Mouse (Mus musculus): Measurements from ENCODE around the gene Lgalsl. TPM values are rescaled to one million over a fixed set of nuclear protein-coding genes. Genes with fewer than 3 reads are reported as not detected.

The Lgalsl gene
- polyA plus RNA-seq, 1 experiment from 2014 or later: 74.0 TPM

- no peak overlapping the region for H3K4me3 ChIP-seq (ENCODE audit: low read depth, low read length)
- H3K9ac ChIP-seq (ENCODE audit: low read length): no peak overlapping the region
- no peaks in the 10 kb centered on the region for H3K4me1 ChIP-seq (ENCODE audit: control insufficient read depth, insufficient read depth, low read length)
- no peaks in the 10 kb centered on the region for H3K9me3 ChIP-seq (replicated peaks; ENCODE audit: control insufficient read depth, low read length)
- H3K36me3 ChIP-seq (ENCODE audit: control insufficient read depth, insufficient read depth, low read length): no peaks in the 10 kb centered on the region
- DNase-seq (ENCODE audit: low spot score): no peak
- H3K4me2 ChIP-seq (ENCODE audit: low read length): no peak overlapping the region
- no peaks in the 10 kb centered on the region for H3K27me3 ChIP-seq (replicated peaks; ENCODE audit: control insufficient read depth, insufficient read depth, low read length)
- H3K27ac ChIP-seq (ENCODE audit: low read depth, low read length): no peak overlapping the region
- ATAC-seq: no peak
- WGBS: 90% methylated on average over 4 of the region's 4 CpGs
Measured at GRCm38 (mm10) chr11:20780312-20780711, 50.5 kb downstream of the Lgalsl start.

GRCm38 (mm10) chr11:20778861-20779563, 51.8 kb downstream of the Lgalsl start:
- H3K4me1 ChIP-seq (ENCODE audit: control insufficient read depth, insufficient read depth, low read length): no peaks in the 10 kb centered on the region
- 95% methylated on average over 3 of the region's 3 CpGs for WGBS

GRCm38 (mm10) chr11:20778298-20778697, 52.6 kb downstream of the Lgalsl start:
- H3K36me3 ChIP-seq (ENCODE audit: control insufficient read depth, insufficient read depth, low read length): no peaks in the 10 kb centered on the region

More at GRCm38 (mm10) chr11:20778861-20779563, 51.8 kb downstream of the Lgalsl start:
- Histone ChIP-seq H3K27ac (ENCODE audit: low read depth, low read length) (no peak overlapping the region), H3K9me3 (replicated peaks; ENCODE audit: control insufficient read depth, low read length) (no peaks in the 10 kb centered on the region), H3K36me3 (ENCODE audit: control insufficient read depth, insufficient read depth, low read length) (no peaks in the 10 kb centered on the region), H3K27me3 (replicated peaks; ENCODE audit: control insufficient read depth, insufficient read depth, low read length) (no peaks in the 10 kb centered on the region), H3K9ac (ENCODE audit: low read length) (no peak overlapping the region), H3K4me3 (ENCODE audit: low read depth, low read length) (no peak overlapping the region), H3K4me2 (ENCODE audit: low read length) (no peak overlapping the region)
- DNase-seq (ENCODE audit: low spot score): no peak
- no peak for ATAC-seq

GRCm38 (mm10) chr11:20776668-20777067, 54.2 kb downstream of the Lgalsl start:
- ATAC-seq: no peak
- no peaks in the 10 kb centered on the region for H3K27me3 ChIP-seq (replicated peaks; ENCODE audit: control insufficient read depth, insufficient read depth, low read length)
- H3K36me3 ChIP-seq (ENCODE audit: control insufficient read depth, insufficient read depth, low read length): no peaks in the 10 kb centered on the region
- H3K9ac ChIP-seq (ENCODE audit: low read length): no peak overlapping the region
- H3K4me3 ChIP-seq (ENCODE audit: low read depth, low read length): no peak overlapping the region
- H3K9me3 ChIP-seq (replicated peaks; ENCODE audit: control insufficient read depth, low read length): no peaks in the 10 kb centered on the region
- no peak overlapping the region for H3K4me2 ChIP-seq (ENCODE audit: low read length)
- H3K4me1 ChIP-seq (ENCODE audit: control insufficient read depth, insufficient read depth, low read length): no peaks in the 10 kb centered on the region
- DNase-seq (ENCODE audit: low spot score): no peak
- no peak overlapping the region for H3K27ac ChIP-seq (ENCODE audit: low read depth, low read length)

More at GRCm38 (mm10) chr11:20778298-20778697, 52.6 kb downstream of the Lgalsl start:
- Histone ChIP-seq H3K4me3 (ENCODE audit: low read depth, low read length) (no peak overlapping the region), H3K27me3 (replicated peaks; ENCODE audit: control insufficient read depth, insufficient read depth, low read length) (no peaks in the 10 kb centered on the region), H3K4me2 (ENCODE audit: low read length) (no peak overlapping the region), H3K9ac (ENCODE audit: low read length) (no peak overlapping the region), H3K4me1 (ENCODE audit: control insufficient read depth, insufficient read depth, low read length) (no peaks in the 10 kb centered on the region), H3K27ac (ENCODE audit: low read depth, low read length) (no peak overlapping the region), H3K9me3 (replicated peaks; ENCODE audit: control insufficient read depth, low read length) (no peaks in the 10 kb centered on the region)
- ATAC-seq (no peak), DNase-seq (ENCODE audit: low spot score) (no peak)
- WGBS: 64% methylated on average over 1 of the region's 1 CpGs

Other genes with a start within 250 kb of the Lgalsl start
- 34.3 and 38.6 TPM in 2 replicates for gene Aftph, start 89.5 kb downstream of the Lgalsl start, polyA plus RNA-seq (2014; fragmentation: Nextera tagmentation; extraction: Ambion mirVana)

Data from forebrain, embryonic 14.5 days (tissue).